Mouse (Mus musculus): ENCODE measurements around the gene Fbn1. TPM values are rescaled to one million over a fixed set of nuclear protein-coding genes. Genes with fewer than 3 reads are reported as not detected.
A peak's percentile ranks its signal among the peaks of the same experiment; 100 is the strongest.
"Not testable (repeated sequence)": the region's sequence is repeated elsewhere in the genome, so short reads cannot be mapped to it uniquely, and the experiment has no call there.

Fbn1 gene
- total RNA-seq, 2 experiments from 2014 or later = not detected

DNA sequence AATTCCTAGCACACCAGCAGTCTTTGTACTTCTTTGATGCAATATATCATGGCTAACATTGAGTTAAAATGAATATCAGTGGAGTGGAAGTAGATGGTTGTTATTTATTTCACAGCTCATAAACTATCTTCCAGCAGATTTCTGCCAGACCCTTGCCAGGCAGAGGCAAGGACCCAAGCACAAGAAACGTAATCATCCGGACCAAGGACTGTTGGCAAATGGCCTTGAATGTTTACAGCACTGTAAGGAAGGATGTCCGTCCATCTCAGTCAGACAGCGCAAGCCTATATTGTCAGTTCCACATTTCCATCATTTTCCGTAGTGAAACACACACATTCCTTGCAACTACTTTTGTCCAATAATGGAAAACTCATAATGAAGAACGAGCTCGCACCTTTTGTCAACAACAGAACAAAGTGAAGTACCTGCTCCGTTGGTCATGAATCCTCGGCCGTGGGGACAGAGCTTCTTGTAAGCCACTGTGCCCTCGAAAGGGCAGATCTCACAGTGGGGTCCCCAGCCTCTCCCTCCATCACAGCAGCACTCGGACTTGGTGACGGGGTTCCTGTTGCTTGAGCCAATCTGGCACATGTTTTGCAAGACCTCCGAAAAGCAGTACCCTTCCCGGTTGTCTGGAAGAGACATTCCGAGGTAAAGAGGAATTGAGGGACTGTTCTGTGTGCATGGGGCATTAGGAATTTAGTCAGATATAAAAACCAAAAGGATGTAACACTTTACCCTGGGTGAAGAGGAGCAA, 193.4 kb downstream of the Fbn1 start:
- ATAC-seq (replicated peaks; ENCODE audit: low FRiP score, low TSS enrichment, poor library complexity, severe bottlenecking) = no peak

GRCm38 (mm10) chr2:125309710-125310109, 198.1 kb downstream of the Fbn1 start:
- ATAC-seq (replicated peaks; ENCODE audit: low FRiP score, low TSS enrichment, poor library complexity, severe bottlenecking) = no peak

DNA sequence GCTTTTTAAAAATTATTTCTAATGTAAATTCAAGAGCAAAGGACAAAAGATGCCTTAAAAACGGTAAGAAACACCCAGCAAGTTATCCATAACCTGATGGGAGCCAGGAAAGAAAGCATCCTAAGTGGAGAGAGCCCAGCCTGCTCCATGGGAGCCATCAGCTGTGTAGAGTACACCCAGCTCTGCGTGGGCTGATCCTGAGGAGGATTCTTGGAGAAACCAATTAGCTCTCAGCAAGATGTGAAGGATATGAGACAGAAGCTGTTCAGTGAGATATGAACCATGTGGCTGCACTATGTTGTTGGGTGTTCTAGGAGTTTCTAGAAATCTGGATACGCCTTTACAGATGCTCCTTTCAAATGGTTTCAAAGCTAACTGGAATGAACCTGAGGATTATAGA, 202.1 kb downstream of the Fbn1 start:
- ATAC-seq (replicated peaks; ENCODE audit: low FRiP score, low TSS enrichment, poor library complexity, severe bottlenecking) = no peak

DNA sequence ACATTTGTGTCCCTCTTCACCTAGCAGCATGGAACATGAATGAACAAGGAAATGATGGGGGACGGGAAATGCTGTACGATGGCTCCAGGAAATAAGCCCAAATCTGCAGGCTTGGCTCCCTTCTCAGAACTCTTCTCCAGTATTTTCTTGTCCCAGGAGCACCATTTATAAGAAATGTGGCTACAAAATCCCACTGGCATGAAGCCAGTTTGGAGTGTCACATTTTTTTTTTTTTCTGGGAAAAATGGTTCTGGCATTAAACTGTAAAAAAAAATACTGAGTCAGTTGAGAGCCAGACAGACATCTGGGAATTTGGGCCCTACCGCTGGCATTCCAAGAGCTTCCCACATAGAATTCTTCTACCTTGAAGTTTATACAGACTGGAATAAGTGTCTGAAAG, 203.0 kb downstream of the Fbn1 start:
- no peak for ATAC-seq (replicated peaks; ENCODE audit: low FRiP score, low TSS enrichment, poor library complexity, severe bottlenecking)

GRCm38 (mm10) chr2:125303764-125304384, 203.9 kb downstream of the Fbn1 start:
- ATAC-seq (replicated peaks; ENCODE audit: low FRiP score, low TSS enrichment, poor library complexity, severe bottlenecking) = 0 out of 2 replicates have a peak, but pooled peaks have one; percentile 50

DNA sequence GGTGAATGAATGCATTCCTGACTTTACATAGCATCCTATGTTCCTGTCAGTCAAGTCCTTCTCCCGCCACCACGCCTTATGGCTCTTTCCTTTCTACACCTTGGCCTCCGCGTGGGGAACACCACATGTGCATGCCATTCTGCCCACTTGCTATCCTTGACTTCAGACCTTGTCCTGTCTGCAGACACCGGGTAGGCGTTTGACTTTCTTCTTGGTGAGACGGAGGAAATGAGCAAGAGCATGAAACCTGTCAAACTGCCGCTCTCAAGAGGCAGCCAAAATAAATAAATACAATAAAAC, 205.2 kb downstream of the Fbn1 start:
- no peak for ATAC-seq (replicated peaks; ENCODE audit: low FRiP score, low TSS enrichment, poor library complexity, severe bottlenecking)

- ATAC-seq (replicated peaks; ENCODE audit: low FRiP score, low TSS enrichment, poor library complexity, severe bottlenecking) = no peak
Observed at GRCm38 (mm10) chr2:125301877-125302624, 205.7 kb downstream of the Fbn1 start.

DNA sequence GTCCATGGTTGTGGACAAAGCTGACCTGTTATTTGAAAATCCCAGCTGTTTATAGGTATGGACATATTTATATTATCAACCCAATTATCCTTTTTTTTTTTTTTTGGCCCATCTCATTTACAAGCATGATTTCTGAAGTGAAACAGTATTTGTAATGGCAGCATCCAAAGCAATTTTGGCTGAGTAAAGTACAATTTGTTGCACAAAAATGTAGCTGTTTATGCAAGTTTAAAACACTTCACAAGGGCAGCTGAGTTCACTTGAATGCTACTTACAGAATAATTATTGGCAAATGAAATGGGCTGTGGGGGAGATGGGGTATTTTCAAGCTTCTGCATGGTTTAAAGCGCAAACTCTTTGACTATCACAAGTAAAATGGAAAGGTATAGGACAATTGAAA, 209.0 kb downstream of the Fbn1 start:
- ATAC-seq (replicated peaks; ENCODE audit: low FRiP score, low TSS enrichment, poor library complexity, severe bottlenecking) = no peak

GRCm38 (mm10) chr2:125295526-125295925, 212.3 kb downstream of the Fbn1 start:
- no peak for ATAC-seq (replicated peaks; ENCODE audit: low FRiP score, low TSS enrichment, poor library complexity, severe bottlenecking)

DNA sequence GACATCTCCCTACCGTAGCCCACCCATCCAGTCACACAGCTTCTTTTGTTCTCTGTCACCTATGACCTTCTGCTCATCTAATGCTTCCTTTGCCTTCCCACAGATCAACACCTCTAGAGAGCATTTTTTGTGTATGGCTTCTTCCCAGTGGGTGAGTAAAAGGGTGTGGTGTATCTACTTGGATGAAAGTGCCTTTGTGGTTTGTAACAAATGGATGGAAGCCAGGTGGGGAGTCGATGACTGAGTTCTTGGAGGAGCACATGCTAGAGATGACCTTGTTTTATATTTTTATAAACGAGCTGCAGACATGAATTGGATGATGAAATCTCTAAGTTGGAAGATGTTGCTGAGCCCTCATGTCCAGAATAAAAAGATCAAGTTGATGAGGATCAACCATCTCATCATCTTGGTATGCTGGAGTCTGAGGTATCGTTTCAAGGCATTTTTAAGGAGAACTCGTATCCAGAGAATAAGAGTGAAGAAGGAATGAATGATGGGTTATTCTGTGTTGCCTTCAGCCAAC, 213.8 kb downstream of the Fbn1 start:
- ATAC-seq (replicated peaks; ENCODE audit: low FRiP score, low TSS enrichment, poor library complexity, severe bottlenecking) = no peak

DNA sequence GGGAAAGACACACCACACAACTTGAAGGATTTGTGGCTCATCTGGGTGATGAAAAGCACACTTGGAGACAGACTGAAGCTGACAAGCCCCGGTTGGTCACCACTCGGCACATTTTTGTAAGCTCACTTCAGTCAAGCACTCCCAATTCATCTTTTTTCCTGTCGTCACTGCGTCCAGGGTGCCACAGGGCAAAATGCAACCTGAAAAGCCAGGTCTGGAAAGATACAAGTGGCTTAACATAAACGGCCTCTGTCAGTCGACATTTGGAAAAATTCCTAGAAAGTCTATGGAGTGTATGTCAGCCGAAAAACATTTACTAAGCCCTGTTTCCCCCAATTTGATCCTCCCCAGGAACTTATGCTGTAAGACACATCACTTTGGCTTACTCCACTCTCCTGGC, 215.2 kb downstream of the Fbn1 start:
- no peak for ATAC-seq (replicated peaks; ENCODE audit: low FRiP score, low TSS enrichment, poor library complexity, severe bottlenecking)

DNA sequence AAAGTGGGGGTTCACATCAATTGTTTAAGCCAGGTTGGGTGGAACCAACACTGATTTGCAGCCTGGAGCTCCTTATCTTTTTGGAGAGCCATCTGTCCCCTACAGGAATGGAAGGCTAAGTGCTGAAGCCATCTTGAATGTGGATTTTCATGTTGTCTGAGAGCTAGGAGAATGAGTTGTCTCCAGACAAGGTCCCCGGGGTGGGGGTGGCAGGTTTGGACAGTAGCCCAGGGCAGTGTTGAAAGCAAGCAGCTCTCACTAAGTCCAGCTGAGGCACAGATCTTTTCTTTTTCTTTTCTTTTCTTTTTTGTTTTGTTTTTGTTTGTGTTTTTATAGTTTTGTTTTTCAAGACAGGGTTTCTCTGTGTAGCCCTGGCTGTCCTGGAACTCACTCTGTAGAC, 216.7 kb downstream of the Fbn1 start:
- no peak for ATAC-seq (replicated peaks; ENCODE audit: low FRiP score, low TSS enrichment, poor library complexity, severe bottlenecking)

- ATAC-seq (replicated peaks; ENCODE audit: low FRiP score, low TSS enrichment, poor library complexity, severe bottlenecking) = no peak
Observed at GRCm38 (mm10) chr2:125290197-125290965, 217.4 kb downstream of the Fbn1 start.

GRCm38 (mm10) chr2:125285777-125286176, 222.0 kb downstream of the Fbn1 start:
- ATAC-seq (replicated peaks; ENCODE audit: low FRiP score, low TSS enrichment, poor library complexity, severe bottlenecking) = no peak

- ATAC-seq (replicated peaks; ENCODE audit: low FRiP score, low TSS enrichment, poor library complexity, severe bottlenecking) = no peak
Observed at GRCm38 (mm10) chr2:125282334-125283206, 225.2 kb downstream of the Fbn1 start.

GRCm38 (mm10) chr2:125279995-125280394, 227.8 kb downstream of the Fbn1 start:
- ATAC-seq (replicated peaks; ENCODE audit: low FRiP score, low TSS enrichment, poor library complexity, severe bottlenecking) = not testable (repeated sequence)

- no peak for ATAC-seq (replicated peaks; ENCODE audit: low FRiP score, low TSS enrichment, poor library complexity, severe bottlenecking)
Observed at GRCm38 (mm10) chr2:125278474-125278873, 229.3 kb downstream of the Fbn1 start.

DNA sequence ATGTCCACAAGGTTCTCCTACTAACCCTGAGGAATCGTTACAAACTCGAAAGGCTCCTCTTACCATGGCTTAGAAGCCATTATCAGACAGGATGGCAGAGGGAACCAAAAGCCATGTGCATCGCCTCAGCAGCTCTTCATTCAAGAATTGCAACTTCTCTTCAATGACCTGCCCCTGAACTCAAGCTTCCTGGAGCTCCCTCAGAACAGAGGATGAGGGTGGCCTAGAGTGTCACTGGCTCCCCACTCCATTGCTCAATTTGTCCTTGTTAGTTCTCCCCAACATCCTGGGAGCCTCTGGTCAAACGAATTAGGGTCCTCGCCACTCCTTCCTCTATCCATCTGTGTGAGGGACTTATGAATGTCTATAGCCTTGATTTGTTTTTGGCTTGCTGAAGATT, 231.1 kb downstream of the Fbn1 start:
- ATAC-seq (replicated peaks; ENCODE audit: low FRiP score, low TSS enrichment, poor library complexity, severe bottlenecking) = no peak

GRCm38 (mm10) chr2:125275617-125276016, 232.2 kb downstream of the Fbn1 start:
- ATAC-seq (replicated peaks; ENCODE audit: low FRiP score, low TSS enrichment, poor library complexity, severe bottlenecking) = no peak
